Mouse (Mus musculus): ENCODE results near the gene Gm8159.
"Not testable (repeated sequence)": the region's sequence is repeated elsewhere in the genome, so short reads cannot be mapped to it uniquely, and the experiment has no call there.

Gene Gm8159

DNA sequence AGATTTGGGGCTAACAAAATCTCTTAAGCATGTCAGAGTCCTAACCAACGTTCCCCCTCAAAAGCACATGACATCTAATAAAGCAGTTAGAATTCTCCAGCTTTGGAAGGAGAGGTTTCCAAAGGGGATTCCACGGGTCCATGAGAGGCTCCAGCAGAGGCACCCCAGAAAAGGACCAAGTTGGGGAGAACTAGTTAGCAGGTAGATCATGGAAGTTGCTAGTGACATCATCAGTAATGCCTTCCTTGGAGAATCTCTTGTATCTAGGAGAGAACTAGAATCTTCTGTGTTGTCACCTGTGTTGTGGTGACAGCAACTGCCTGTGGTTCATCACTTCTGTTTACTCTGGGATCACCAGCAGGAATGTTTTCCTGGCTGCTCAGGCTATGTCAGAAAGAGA lies at the start of gene Gm8159:
Gm8159 (plus strand) TSS at position 301 of the 400 bp plus-strand sequence.
- DNase-seq: not testable (repeated sequence)

DNA sequence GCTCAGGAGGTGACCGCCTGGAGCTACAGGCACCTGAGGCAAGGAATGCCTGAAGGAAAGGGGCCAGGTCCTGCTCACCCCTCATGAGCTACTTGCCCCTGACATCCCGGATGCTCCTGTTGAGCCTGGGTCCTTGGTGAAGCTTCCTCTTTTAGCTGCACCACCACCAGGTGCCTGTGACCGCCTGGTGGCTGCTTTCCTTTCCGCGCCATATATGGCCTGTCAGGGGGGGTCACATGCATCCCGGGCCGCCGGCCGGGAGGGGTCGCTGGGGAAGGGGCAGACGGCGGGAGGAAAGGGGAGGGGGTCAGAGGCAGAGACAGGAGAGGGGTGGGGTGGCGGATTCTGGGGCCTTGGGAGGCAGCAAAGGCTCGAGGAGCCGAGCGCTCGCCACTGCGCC lies 17.2 kb downstream of the Gm8159 start:
- peak; percentile 0 for DNase-seq

DNA sequence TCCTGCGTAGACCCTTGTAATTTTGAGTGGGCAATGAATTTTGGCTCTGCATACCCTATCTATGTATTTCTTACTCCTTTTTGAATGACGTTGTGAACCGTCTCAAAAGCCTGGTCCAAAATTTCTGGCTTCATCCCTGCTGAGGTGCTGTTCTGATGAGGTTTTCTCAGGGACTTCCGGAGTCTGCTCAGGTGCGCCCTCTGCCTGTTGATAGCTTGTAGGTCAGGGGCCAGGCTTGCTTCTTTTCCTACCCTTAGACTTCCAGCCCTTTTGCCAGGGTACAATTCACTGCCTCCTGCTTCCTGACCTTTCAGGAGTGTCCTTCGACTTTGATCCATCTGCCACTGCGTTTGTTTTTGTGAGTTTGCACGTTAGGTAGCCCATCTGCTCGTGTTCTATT lies 18.2 kb downstream of the Gm8159 start:
- peak; percentile 1 for DNase-seq

DNA sequence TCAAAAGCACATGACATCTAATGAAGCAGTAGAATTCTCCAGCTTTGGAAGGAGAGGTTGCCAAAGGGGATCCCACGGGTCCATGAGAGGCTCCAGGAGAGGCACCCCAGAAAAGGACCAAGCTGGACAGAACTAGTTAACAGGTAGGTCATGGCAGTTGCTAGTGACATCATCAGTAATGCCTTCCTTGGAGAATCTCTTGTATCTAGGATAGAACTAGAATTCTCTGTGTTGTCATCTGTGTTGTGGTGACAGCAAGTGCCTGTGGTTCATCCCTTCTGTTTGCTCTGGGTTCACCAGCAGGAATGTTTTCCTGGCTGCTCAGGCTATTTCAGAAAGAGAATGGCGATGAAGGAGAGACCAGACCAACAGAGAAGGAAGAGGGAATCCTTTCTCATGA lies 31.7 kb downstream of the Gm8159 start, which contains the start of gene Gm3239:
Gm3239 (plus strand) TSS at position 301 of the 400 bp plus-strand sequence.
- DNase-seq: not testable (repeated sequence)

Data from kidney, postnatal 14 days (tissue).